Mouse (Mus musculus) C2C12 (cell line): ENCODE data around the gene Ptn. TPM values are rescaled to one million over a fixed set of nuclear protein-coding genes. Genes with fewer than 3 reads are reported as not detected.

ENCODE experiments used
- H3K27me3 ChIP-seq: one replicate; pipeline ENCODE4 v1.6.1; 2011; ENCODE audit not compliant: control insufficient read depth, insufficient read depth, insufficient read length
- H3K36me3 ChIP-seq: one replicate; pipeline ENCODE4 v1.6.1; 2011; ENCODE audit not compliant: control insufficient read depth, insufficient read depth
- H3K4me3 ChIP-seq: one replicate; pipeline ENCODE4 v1.5.1; 2011; ENCODE audit warnings: mild to moderate bottlenecking, control low read depth; ENCODE audit not compliant: poor library complexity, insufficient read depth, severe bottlenecking
- H3K79me2 ChIP-seq: one replicate; pipeline ENCODE4 v1.6.1; 2011; ENCODE audit not compliant: control insufficient read depth, insufficient read depth
- H3K79me3 ChIP-seq: one replicate; pipeline ENCODE4 v1.6.1; 2011; ENCODE audit warnings: low read depth, control low read depth
- H3ac ChIP-seq: one replicate; pipeline ENCODE3; 2011; ENCODE audit warnings: low read depth; ENCODE audit not compliant: control insufficient read depth, insufficient read length
- CEBPB ChIP-seq: IDR thresholded peaks from one replicate; pipeline ENCODE4 v1.6.1; 2011; ENCODE audit warnings: low read depth, mild to moderate bottlenecking, control low read depth, moderate library complexity
- CTCF ChIP-seq: IDR thresholded peaks from one replicate; pipeline ENCODE4 v1.5.1; 2011; ENCODE audit not compliant: control insufficient read depth, insufficient read depth, insufficient read length
- FOSL1 ChIP-seq: IDR thresholded peaks from one replicate; pipeline ENCODE4 v1.8.0; 2011; ENCODE audit warnings: mild to moderate bottlenecking, low read length; ENCODE audit not compliant: poor library complexity, insufficient read depth, severe bottlenecking
- MAX ChIP-seq: IDR thresholded peaks from one replicate; pipeline ENCODE4 v1.6.1; 2011; ENCODE audit warnings: mild to moderate bottlenecking, control low read depth
- MYOD1 ChIP-seq: IDR thresholded peaks from one replicate; pipeline ENCODE4 v1.6.1; 2011; ENCODE audit warnings: low read depth; ENCODE audit not compliant: control insufficient read depth, insufficient read length
- MYOG ChIP-seq: IDR thresholded peaks from one replicate; pipeline ENCODE4 v1.6.1; 2011; ENCODE audit not compliant: control insufficient read depth, insufficient read length; ENCODE audit errors: extremely low read depth
- USF1 ChIP-seq: IDR thresholded peaks from one replicate; pipeline ENCODE4 v1.6.1; 2011; ENCODE audit warnings: low read depth, mild to moderate bottlenecking, control low read depth, moderate library complexity
- long read RNA-seq, 2 experiments: library from polyadenylated mRNA; unstranded; transcript quantifications; one replicate each; pipeline ENCODE4 v2.0.0; 2019 to 2020
- polyA plus RNA-seq: library from polyadenylated mRNA; unstranded; fragments of >200 nt; fragmentation: generic; extraction: Trizol; gene quantifications from one replicate; pipeline ENCODE4 v1.2.1, GENCODE M21; 2012; ENCODE audit warnings: missing spikeins

Gene Ptn
- 2.4 TPM for polyA plus RNA-seq
- long read RNA-seq, experiment 1, transcript Ptn-202 (4 exons, 2,558 nt) = minor isoform, 5 of 71 reads
- long read RNA-seq, experiment 1, transcript Ptn-201 (5 exons, 1,614 nt) = major isoform, 57 of 71 reads
- long read RNA-seq, experiment 1, partial matches to known transcripts = 7 of 71 reads
- long read RNA-seq, experiment 1, other reads (novel, unspliced or antisense) = 2 of 71 reads
- long read RNA-seq, experiment 2, transcript Ptn-201 (5 exons, 1,614 nt) = major isoform, 15 of 15 reads
- long read RNA-seq, experiment 2, partial matches to known transcripts = 0 of 15 reads
- long read RNA-seq, experiment 2, other reads (novel, unspliced or antisense) = 0 of 15 reads

DNA sequence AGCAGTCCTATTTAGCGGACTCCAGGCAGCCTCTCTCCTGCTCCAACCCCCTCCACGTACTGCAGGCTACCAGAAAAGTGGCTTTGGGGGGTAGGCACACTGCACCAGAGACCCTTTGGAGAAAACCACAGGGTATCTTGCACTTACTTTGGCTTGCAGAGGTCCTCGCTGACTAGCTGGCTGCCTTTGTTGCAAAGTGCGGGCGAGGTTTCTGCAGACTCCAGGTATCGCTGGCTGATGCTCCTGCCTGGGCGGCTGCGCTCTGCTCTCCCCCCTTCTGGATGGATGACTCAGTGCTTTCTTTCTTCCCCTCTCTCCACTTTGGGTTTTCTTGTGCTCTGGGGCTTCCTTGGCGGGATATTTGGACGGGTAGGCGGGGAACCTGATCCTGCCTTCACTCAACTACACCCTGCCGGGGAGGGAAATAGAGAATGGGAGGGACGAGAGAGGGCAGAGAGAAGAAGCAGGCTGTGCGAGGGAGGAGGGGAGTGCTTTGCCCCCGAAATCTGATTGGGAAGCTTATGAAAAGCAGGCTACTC is at the start of gene Ptn:
TSS of gene Ptn (minus strand) at position 474 of the 539 bp plus-strand sequence.
- no peaks in the 10 kb centered on the region for H3K27me3 ChIP-seq
- no peaks in the 10 kb centered on the region for H3K36me3 ChIP-seq
- no peaks in the 10 kb centered on the region for H3K79me2 ChIP-seq
- H3K4me3 ChIP-seq = no peak within 1 kb of the TSS
- H3ac ChIP-seq = no peak within 1 kb of the TSS
- H3K79me3 ChIP-seq = no peaks in the 10 kb centered on the region
- TF ChIP-seq MAX = no peak
- TF ChIP-seq USF1 = no peak
- TF ChIP-seq MYOD1 = no peak
- no peak for TF ChIP-seq FOSL1
- no peak for TF ChIP-seq CTCF
- no peak for TF ChIP-seq CEBPB
- no peak for TF ChIP-seq MYOG

DNA sequence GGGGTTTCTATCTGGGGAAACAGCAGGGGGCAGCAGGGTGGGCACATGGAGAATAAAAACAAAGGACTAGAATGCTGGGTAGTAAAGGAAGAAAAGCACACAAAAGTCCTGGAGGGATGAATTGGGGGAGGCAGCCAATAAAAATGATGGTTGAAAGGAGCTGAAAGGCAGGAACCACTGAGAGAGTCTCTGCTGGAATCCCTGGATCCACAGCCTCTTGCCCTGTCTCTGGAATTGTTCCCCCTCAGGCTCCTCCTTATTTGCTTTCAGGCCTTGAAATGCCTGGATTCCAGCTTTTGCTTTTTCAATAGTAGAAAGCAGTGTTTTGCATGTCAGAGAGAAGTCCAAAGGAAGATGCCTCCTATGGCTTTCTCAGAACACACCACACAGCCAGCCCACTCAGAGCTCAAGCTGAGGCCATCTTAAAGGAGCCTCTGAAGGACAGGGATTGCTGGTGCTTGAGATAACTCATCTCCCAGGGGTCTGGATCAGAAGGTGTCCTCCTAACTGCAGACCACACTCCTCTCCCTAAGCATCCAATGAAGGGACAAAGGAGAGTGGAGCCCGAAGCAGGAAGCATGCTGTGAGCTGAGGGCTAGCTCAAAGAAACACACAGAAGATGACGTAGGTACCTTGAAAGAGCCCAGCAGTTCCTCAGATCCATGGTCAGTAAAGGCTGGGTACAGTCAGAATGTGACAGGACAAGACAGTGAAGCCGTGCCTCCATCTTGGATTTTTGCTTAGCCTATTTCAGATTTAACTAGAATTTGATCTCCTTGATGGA is 48.4 kb upstream of the Ptn start:
- no peaks in the 10 kb centered on the region for H3K36me3 ChIP-seq
- no peaks in the 10 kb centered on the region for H3K79me3 ChIP-seq
- H3ac ChIP-seq = no peak overlapping the region
- no peaks in the 10 kb centered on the region for H3K27me3 ChIP-seq
- H3K79me2 ChIP-seq = no peaks in the 10 kb centered on the region
- no peak overlapping the region for H3K4me3 ChIP-seq
- TF ChIP-seq CTCF (no peak), USF1 (no peak), MAX (no peak), MYOG (no peak), FOSL1 (no peak), CEBPB (no peak), MYOD1 (no peak)

DNA sequence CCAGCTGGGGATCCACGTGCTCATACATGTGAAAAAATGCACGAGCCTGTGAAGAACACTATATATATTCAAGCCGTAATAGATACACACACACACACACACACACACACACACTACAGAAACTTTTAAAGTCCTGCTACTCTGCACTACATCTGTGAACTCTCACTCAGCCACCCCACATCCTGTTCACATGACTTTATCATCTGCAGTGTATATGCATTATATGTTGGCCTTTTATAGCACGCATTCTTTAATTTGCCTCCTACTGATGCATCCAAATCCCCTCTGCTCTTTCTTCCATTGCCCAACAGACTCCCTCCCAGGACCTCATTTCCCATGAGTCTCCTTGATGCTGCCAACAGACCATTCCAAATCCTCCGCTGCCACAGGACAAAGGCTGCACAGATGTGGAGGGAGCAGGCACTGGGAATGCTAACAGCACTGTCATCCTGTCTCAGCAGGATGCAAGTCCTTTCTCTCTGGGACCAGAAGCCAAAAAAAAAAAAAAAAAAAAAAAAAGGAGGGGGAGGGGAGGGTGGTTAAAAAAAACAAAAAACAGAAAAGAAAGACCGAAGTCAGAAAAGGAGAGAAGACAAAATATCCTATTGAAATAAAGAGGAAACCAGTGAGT is 47.7 kb upstream of the Ptn start:
- no peaks in the 10 kb centered on the region for H3K27me3 ChIP-seq
- no peak overlapping the region for H3K4me3 ChIP-seq
- H3K36me3 ChIP-seq = no peaks in the 10 kb centered on the region
- H3ac ChIP-seq = no peak overlapping the region
- no peaks in the 10 kb centered on the region for H3K79me2 ChIP-seq
- H3K79me3 ChIP-seq = no peaks in the 10 kb centered on the region
- TF ChIP-seq USF1 (no peak), MAX (no peak)

DNA sequence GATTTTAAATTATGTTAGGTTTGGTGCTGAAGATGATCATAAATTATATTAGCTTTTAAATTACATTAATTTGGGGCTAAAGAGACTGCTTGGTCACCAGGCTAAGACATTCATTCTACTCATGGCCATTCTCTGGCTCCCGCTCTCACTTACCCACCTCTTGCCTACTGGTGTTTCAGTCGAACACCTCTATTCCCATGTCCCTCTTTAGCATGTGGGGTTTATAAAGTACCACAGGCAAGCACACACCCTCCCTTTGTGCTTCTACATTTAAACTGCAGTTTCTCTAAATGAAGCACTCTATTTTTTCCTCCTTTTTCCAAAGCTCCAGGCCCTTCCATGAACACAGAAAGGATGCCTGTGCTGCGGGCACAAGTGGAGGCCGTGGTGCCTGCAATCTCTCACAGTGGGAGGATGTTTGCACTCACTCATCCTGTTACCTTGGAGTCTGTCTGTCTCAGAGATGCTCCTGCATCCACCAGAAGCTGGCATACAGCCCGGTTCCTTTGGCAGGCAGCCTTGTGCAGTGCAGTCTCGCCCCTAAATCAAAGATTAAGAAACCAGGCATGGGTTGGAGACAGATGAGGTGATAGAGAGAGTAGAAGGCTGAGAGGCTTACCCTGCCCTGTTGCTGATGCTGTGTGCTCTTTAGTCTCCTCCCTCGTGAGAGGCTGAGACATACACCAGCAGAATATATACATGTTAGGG is 40.6 kb upstream of the Ptn start:
- TF ChIP-seq FOSL1 (no peak), CTCF (no peak), MYOG (no peak), MAX (no peak), MYOD1 (no peak), USF1 (no peak), CEBPB (no peak)

DNA sequence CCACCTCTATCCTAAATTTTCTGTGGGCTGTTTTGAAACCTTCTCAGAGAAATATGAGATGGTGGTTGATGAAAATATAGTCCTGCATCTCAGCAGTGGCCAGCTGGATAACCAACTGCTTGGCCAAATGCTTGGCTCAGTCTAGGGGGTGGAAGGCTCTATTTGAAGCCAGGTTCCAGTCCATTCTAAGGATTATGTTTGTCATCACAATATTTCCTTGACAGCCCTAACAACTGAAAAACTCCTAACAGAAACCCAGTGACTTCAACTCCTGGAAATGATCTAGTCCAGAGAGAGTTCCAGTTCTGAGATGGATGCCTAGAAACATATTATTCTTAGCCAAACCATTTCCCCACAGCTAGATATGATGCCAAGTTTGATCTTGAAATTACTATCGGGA is 35.3 kb upstream of the Ptn start:
- Histone ChIP-seq H3K27me3 (no peaks in the 10 kb centered on the region), H3K36me3 (no peaks in the 10 kb centered on the region), H3ac (no peak overlapping the region), H3K4me3 (no peak overlapping the region), H3K79me2 (no peaks in the 10 kb centered on the region), H3K79me3 (no peaks in the 10 kb centered on the region)
- TF ChIP-seq CEBPB (no peak), CTCF (no peak), FOSL1 (no peak), MYOG (no peak), MYOD1 (no peak), MAX (no peak), USF1 (no peak)

More for the DNA sequence above, 40.6 kb upstream of the Ptn start:
- Histone ChIP-seq H3K27me3 (no peaks in the 10 kb centered on the region), H3K4me3 (no peak overlapping the region), H3K36me3 (no peaks in the 10 kb centered on the region), H3K79me2 (no peaks in the 10 kb centered on the region), H3ac (no peak overlapping the region), H3K79me3 (no peaks in the 10 kb centered on the region)
